Mouse (Mus musculus) heart, postnatal 0 days (tissue): ENCODE results near the gene Slc2a4.

Experiments used
- CTCF ChIP-seq: IDR thresholded peaks from 2 replicates; pipeline ENCODE4 v1.5.1; 2016; ENCODE audit warnings: antibody characterized with exemption, control low read depth, low read depth
- EP300 ChIP-seq: IDR thresholded peaks from 2 replicates; pipeline ENCODE4 v1.6.1; 2016; ENCODE audit warnings: antibody characterized with exemption, low read depth

- TF ChIP-seq CTCF (no peak), EP300 (no peak)
Observed at GRCm38 (mm10) chr11:69992932-69993331, 44.9 kb upstream of the Slc2a4 start.
